Comparison of ENCODE assay signal across 8 mouse cellular contexts in genomic region chr15:59201894-59202670, GRCm38 (mm10).
DNase-seq lines count a peak whose midpoint lies in the region; ATAC-seq lines count a peak whose summit lies in the region.

No protein-coding gene starts in this region.

- H3K27ac ChIP-seq in heart, embryonic 14.5 days (replicated peaks in 1 of 2; ENCODE audit: control insufficient read depth in 1 of 2, insufficient read depth in 1 of 2, low read depth in 2 of 2, low read length in 2 of 2), result peak overlapping the region; percentile 30 to 63
- H3K27ac ChIP-seq in neural tube, embryonic 15.5 days (replicated peaks), result no peak overlapping the region
- H3K27ac ChIP-seq in forebrain, embryonic 16.5 days (ENCODE audit: low read length), result no peak overlapping the region

- no peaks in the 10 kb centered on the region for H3K36me3 ChIP-seq in heart, embryonic 14.5 days (ENCODE audit: control insufficient read depth, insufficient read depth, low read length)
- no peaks in the 10 kb centered on the region for H3K36me3 ChIP-seq in neural tube, embryonic 15.5 days
- no peaks in the 10 kb centered on the region for H3K36me3 ChIP-seq in forebrain, embryonic 16.5 days (ENCODE audit: control insufficient read depth, insufficient read depth)

- H3K4me1 ChIP-seq in heart, embryonic 14.5 days (ENCODE audit: control insufficient read depth in 2 of 2, insufficient read depth in 2 of 2, low read length in 2 of 2), result peaks cover 49 to 69% of the 10 kb centered on the region in 2 experiments
- peaks cover 15% of the 10 kb centered on the region for H3K4me1 ChIP-seq in neural tube, embryonic 15.5 days
- H3K4me1 ChIP-seq in forebrain, embryonic 16.5 days (replicated peaks; ENCODE audit: control insufficient read depth, insufficient read depth, low read length), result peaks cover 10% of the 10 kb centered on the region

- H3K4me2 ChIP-seq in heart, embryonic 14.5 days (ENCODE audit: low read length), result peak overlapping the region; percentile 16
- H3K4me2 ChIP-seq in neural tube, embryonic 15.5 days, result no peak overlapping the region
- no peak overlapping the region for H3K4me2 ChIP-seq in forebrain, embryonic 16.5 days (ENCODE audit: low read length)

- H3K27me3 ChIP-seq in heart, embryonic 14.5 days (ENCODE audit: control insufficient read depth, insufficient read depth, low read length), result no peaks in the 10 kb centered on the region
- H3K27me3 ChIP-seq in neural tube, embryonic 15.5 days (replicated peaks), result no peaks in the 10 kb centered on the region
- H3K27me3 ChIP-seq in forebrain, embryonic 16.5 days (replicated peaks; ENCODE audit: control insufficient read depth, insufficient read depth, low read length), result no peaks in the 10 kb centered on the region

- H3K9ac ChIP-seq in heart, embryonic 14.5 days (ENCODE audit: low read length), result peak overlapping the region; percentile 17; the same call in 1 of the 2 replicates
- H3K9ac ChIP-seq in neural tube, embryonic 15.5 days (replicated peaks), result no peak overlapping the region
- no peak overlapping the region for H3K9ac ChIP-seq in forebrain, embryonic 16.5 days (replicated peaks; ENCODE audit: low read depth, low read length)

- DNase-seq in cerebellum, postnatal 10 days, result peak; percentile 50 to 53
- peak; percentile 16 for DNase-seq in layer of hippocampus, adult 9-11 months
- DNase-seq in layer of hippocampus, adult 18-20 months (ENCODE audit: low spot score in 2 of 2), result no peak
- peak; percentile 74 for DNase-seq in 416B (ENCODE audit: low read depth)

- H3K9me3 ChIP-seq in heart, embryonic 14.5 days (ENCODE audit: control insufficient read depth, low read length), result no peaks in the 10 kb centered on the region
- no peaks in the 10 kb centered on the region for H3K9me3 ChIP-seq in neural tube, embryonic 15.5 days (replicated peaks)
- H3K9me3 ChIP-seq in forebrain, embryonic 16.5 days (ENCODE audit: control insufficient read depth, low read length), result no peaks in the 10 kb centered on the region

- ATAC-seq in cerebellum, adult (ENCODE audit: insufficient number of reproducible peaks, low FRiP score, low TSS enrichment), result no peak
- ATAC-seq in heart, embryonic 14.5 days (ENCODE audit: insufficient number of reproducible peaks, insufficient read depth, low FRiP score, low read depth), result no peak
- no peak for ATAC-seq in neural tube, embryonic 15.5 days (ENCODE audit: low FRiP score)
- ATAC-seq in forebrain, embryonic 16.5 days, result no peak

- no peak overlapping the region for H3K4me3 ChIP-seq in heart, embryonic 14.5 days (ENCODE audit: control insufficient read depth in 1 of 2, insufficient read depth in 1 of 2, low read depth in 1 of 2, low read length in 2 of 2)
- no peak overlapping the region for H3K4me3 ChIP-seq in neural tube, embryonic 15.5 days (replicated peaks)
- H3K4me3 ChIP-seq in forebrain, embryonic 16.5 days (replicated peaks; ENCODE audit: low read length), result no peak overlapping the region

- WGBS in heart, embryonic 14.5 days, result 60% methylated on average over 19 of the region's 19 CpGs
- WGBS in neural tube, embryonic 15.5 days, result 86% methylated on average over 19 of the region's 19 CpGs
- 88% methylated on average over 19 of the region's 19 CpGs for WGBS in forebrain, embryonic 16.5 days

Comparison
In these comparisons a context has a peak if more than half of its experiments do, and no peak if none do; other contexts are left out.
1. DNase-seq: peak in cerebellum, postnatal 10 days (2 of 2), layer of hippocampus, adult 9-11 months (single experiment) and 416B (single experiment); none in layer of hippocampus, adult 18-20 months (0 of 2).
2. H3K27ac ChIP-seq: peak in heart, embryonic 14.5 days (2 of 2); none in neural tube, embryonic 15.5 days (single experiment) and forebrain, embryonic 16.5 days (single experiment).